Comparison of ENCODE assay signal across 8 mouse cellular contexts in the genomic region with DNA sequence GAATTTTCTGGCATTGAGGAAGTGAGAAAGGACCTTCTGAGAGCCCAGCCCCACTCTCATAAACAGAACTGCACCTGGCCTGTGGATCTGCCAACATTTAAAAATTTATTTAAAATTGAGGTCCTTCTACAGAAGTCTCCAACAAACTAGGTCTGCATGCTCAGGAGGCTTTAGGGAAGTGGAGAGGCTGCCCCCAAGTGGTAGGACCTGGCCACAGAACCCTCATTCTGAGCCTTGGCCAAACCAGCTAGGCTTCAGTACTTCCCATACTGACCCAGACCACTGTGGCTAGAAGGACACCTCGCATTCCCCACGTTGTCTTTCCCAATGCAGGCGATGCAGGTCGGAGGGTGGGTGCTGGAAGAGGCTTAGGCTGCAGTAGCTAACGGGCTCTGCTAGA. TPM values are rescaled to one million over a fixed set of nuclear protein-coding genes. Genes with fewer than 3 reads are reported as not detected.
DNase-seq lines count a peak whose midpoint lies in the region; ATAC-seq and TF ChIP-seq lines count a peak whose summit lies in the region.

No protein-coding gene starts in this region.

- H3K27me3 ChIP-seq in forebrain, postnatal 0 days (ENCODE audit: insufficient read depth, low read length), result no peaks in the 10 kb centered on the region
- peaks cover 2% of the 10 kb centered on the region; the same call in 1 of the 2 replicates for H3K27me3 ChIP-seq in forebrain, embryonic 12.5 days
- no peaks in the 10 kb centered on the region for H3K27me3 ChIP-seq in lung, postnatal 0 days (replicated peaks; ENCODE audit: insufficient read depth, low read length)
- no peaks in the 10 kb centered on the region for H3K27me3 ChIP-seq in stomach, embryonic 15.5 days (replicated peaks)

- no peaks in the 10 kb centered on the region for H3K36me3 ChIP-seq in forebrain, postnatal 0 days (ENCODE audit: insufficient read depth)
- no peaks in the 10 kb centered on the region for H3K36me3 ChIP-seq in forebrain, embryonic 12.5 days (replicated peaks)
- H3K36me3 ChIP-seq in ES-E14 (ENCODE audit: control insufficient read depth, insufficient read depth, low read length, poor library complexity, severe bottlenecking), result no peaks in the 10 kb centered on the region
- H3K36me3 ChIP-seq in lung, postnatal 0 days (ENCODE audit: insufficient read depth, low read length), result no peaks in the 10 kb centered on the region
- no peaks in the 10 kb centered on the region for H3K36me3 ChIP-seq in stomach, embryonic 15.5 days

- TF ChIP-seq CTCF in forebrain, postnatal 0 days (IDR thresholded peaks at IDR 0.05; ENCODE audit: low read depth), result peak; percentile 61
- peak; percentile 80 for TF ChIP-seq CTCF in lung, postnatal 0 days (IDR thresholded peaks at IDR 0.05)

- H3K9ac ChIP-seq in forebrain, postnatal 0 days, result no peak overlapping the region
- H3K9ac ChIP-seq in forebrain, embryonic 12.5 days, result no peak overlapping the region
- H3K9ac ChIP-seq in ES-E14 (ENCODE audit: insufficient read depth, low read depth, low read length, poor library complexity, severe bottlenecking), result no peak overlapping the region
- H3K9ac ChIP-seq in lung, postnatal 0 days (replicated peaks; ENCODE audit: low read depth), result no peak overlapping the region
- H3K9ac ChIP-seq in stomach, embryonic 15.5 days, result no peak overlapping the region

- no peaks in the 10 kb centered on the region for H3K4me1 ChIP-seq in forebrain, postnatal 0 days (ENCODE audit: insufficient read depth)
- no peaks in the 10 kb centered on the region for H3K4me1 ChIP-seq in forebrain, embryonic 12.5 days
- H3K4me1 ChIP-seq in ES-E14 (ENCODE audit: control insufficient read depth in 2 of 2, insufficient read depth in 2 of 2, low read length in 2 of 2, poor library complexity in 1 of 2), result 0 out of 4 replicates have a peak, but pooled peaks cover 0 to 2% of the 10 kb centered on the region in 2 experiments
- H3K4me1 ChIP-seq in lung, postnatal 0 days (ENCODE audit: insufficient read depth, low read depth, low read length), result no peaks in the 10 kb centered on the region
- H3K4me1 ChIP-seq in stomach, embryonic 15.5 days, result no peaks in the 10 kb centered on the region

- H3K9me3 ChIP-seq in forebrain, postnatal 0 days (ENCODE audit: low read length), result no peaks in the 10 kb centered on the region
- no peaks in the 10 kb centered on the region for H3K9me3 ChIP-seq in forebrain, embryonic 12.5 days
- no peaks in the 10 kb centered on the region for H3K9me3 ChIP-seq in ES-E14 (ENCODE audit: control insufficient read depth, insufficient read depth, low read depth, low read length)
- no peaks in the 10 kb centered on the region for H3K9me3 ChIP-seq in lung, postnatal 0 days (ENCODE audit: low read length)
- H3K9me3 ChIP-seq in stomach, embryonic 15.5 days, result no peaks in the 10 kb centered on the region

- DNase-seq in forebrain, postnatal 0 days, result no peak
- no peak for DNase-seq in ES-E14 (ENCODE audit: low read depth, low spot score)
- DNase-seq in cerebellum, adult 8-10 months, result peak; percentile 82
- DNase-seq in kidney, postnatal 4 days, result peak; percentile 79 to 81
- peak; percentile 72 for DNase-seq in lung, postnatal 0 days (ENCODE audit: low spot score)

- 34% methylated on average over 5 of the region's 5 CpGs for WGBS in forebrain, postnatal 0 days
- WGBS in forebrain, embryonic 12.5 days, result 25% methylated on average over 5 of the region's 5 CpGs
- WGBS in lung, postnatal 0 days, result 16% methylated on average over 5 of the region's 5 CpGs
- 23% methylated on average over 5 of the region's 5 CpGs for WGBS in stomach, embryonic 15.5 days

- no peak overlapping the region for H3K27ac ChIP-seq in forebrain, postnatal 0 days (ENCODE audit: low read depth, low read length)
- no peak overlapping the region for H3K27ac ChIP-seq in forebrain, embryonic 12.5 days
- H3K27ac ChIP-seq in ES-E14 (ENCODE audit: insufficient read depth, low read depth, low read length, poor library complexity, severe bottlenecking), result no peak overlapping the region
- no peak overlapping the region for H3K27ac ChIP-seq in lung, postnatal 0 days (ENCODE audit: low read length)
- no peak overlapping the region for H3K27ac ChIP-seq in stomach, embryonic 15.5 days

- no peak for TF ChIP-seq EP300 in lung, postnatal 0 days (IDR thresholded peaks at IDR 0.05)

- H3K4me3 ChIP-seq in forebrain, postnatal 0 days (ENCODE audit: low read depth, low read length), result no peak overlapping the region
- no peak overlapping the region for H3K4me3 ChIP-seq in forebrain, embryonic 12.5 days (replicated peaks)
- H3K4me3 ChIP-seq in ES-E14 (ENCODE audit: insufficient read depth in 1 of 2, low read depth in 1 of 2, low read length in 2 of 2, poor library complexity in 1 of 2, severe bottlenecking in 1 of 2), result no peak overlapping the region
- H3K4me3 ChIP-seq in lung, postnatal 0 days (ENCODE audit: low read depth, low read length), result no peak overlapping the region
- H3K4me3 ChIP-seq in stomach, embryonic 15.5 days (replicated peaks), result no peak overlapping the region

- no peak for ATAC-seq in forebrain, postnatal 0 days
- ATAC-seq in forebrain, embryonic 12.5 days (ENCODE audit: low FRiP score), result no peak
- ATAC-seq in granulocyte monocyte progenitor cell, adult 5-6 weeks (replicated peaks; ENCODE audit: poor library complexity, severe bottlenecking), result peak; percentile 84
- ATAC-seq in lung, postnatal 0 days, result peak; percentile 59; the same call in 1 of the 2 replicates
- ATAC-seq in stomach, embryonic 15.5 days (ENCODE audit: insufficient read depth, low FRiP score, low read depth), result peak; percentile 56; the same call in 1 of the 2 replicates

- no peak overlapping the region for H3K4me2 ChIP-seq in forebrain, postnatal 0 days (ENCODE audit: low read depth)
- no peak overlapping the region for H3K4me2 ChIP-seq in forebrain, embryonic 12.5 days
- H3K4me2 ChIP-seq in lung, postnatal 0 days (replicated peaks; ENCODE audit: low read depth, low read length), result no peak overlapping the region
- no peak overlapping the region for H3K4me2 ChIP-seq in stomach, embryonic 15.5 days

- in situ Hi-C loops in ES-E14 (cut with MboI; ENCODE audit: low sequenced_read_pairs in 2 of 2, unreplicated experiment in 2 of 2), result no loop called here

RNA-seq across cellular contexts. Expression of gene Myl7, which starts 14.1 kb away (rescaled TPM):
- not detected in 2 replicates for total RNA-seq in forebrain, postnatal 0 days (2014; rRNA removed)
- polyA plus RNA-seq in forebrain, postnatal 0 days (2015; fragmentation: Nextera tagmentation; extraction: Ambion mirVana), result not detected in 2 replicates
- 0.99 and 2.0 TPM in 2 replicates for polyA plus RNA-seq in forebrain, embryonic 12.5 days (2016; fragmentation: Nextera tagmentation; extraction: Ambion mirVana)
- total RNA-seq in ES-E14 (2012; rRNA removed), result 10.4 and 11.3 TPM in 2 replicates
- total RNA-seq in granulocyte monocyte progenitor cell, adult 5-6 weeks (2014; fragmentation: Nextera tagmentation), result not detected in 2 replicates
- not detected in 2 replicates for total RNA-seq in granulocyte monocyte progenitor cell, adult 5-6 weeks (2017)
- polyA plus RNA-seq in lung, postnatal 0 days (2015; fragmentation: Nextera tagmentation; extraction: Ambion mirVana), result 327 and 405 TPM in 2 replicates
- polyA plus RNA-seq in stomach, embryonic 15.5 days (2015; fragmentation: Nextera tagmentation; extraction: Ambion mirVana), result 25.2 and 30.7 TPM in 2 replicates

RNA-seq across cellular contexts. Expression of gene Pold2, which starts 34.5 kb away (rescaled TPM):
- 20.4 and 29.0 TPM in 2 replicates for total RNA-seq in forebrain, postnatal 0 days (2014; rRNA removed)
- 48.0 and 51.3 TPM in 2 replicates for polyA plus RNA-seq in forebrain, postnatal 0 days (2015; fragmentation: Nextera tagmentation; extraction: Ambion mirVana)
- polyA plus RNA-seq in forebrain, embryonic 12.5 days (2016; fragmentation: Nextera tagmentation; extraction: Ambion mirVana), result 104 and 108 TPM in 2 replicates
- 103 and 126 TPM in 2 replicates for total RNA-seq in ES-E14 (2012; rRNA removed)
- 84.1 and 88.5 TPM in 2 replicates for total RNA-seq in granulocyte monocyte progenitor cell, adult 5-6 weeks (2014; fragmentation: Nextera tagmentation)
- 55.8 and 95.4 TPM in 2 replicates for total RNA-seq in granulocyte monocyte progenitor cell, adult 5-6 weeks (2017)
- polyA plus RNA-seq in lung, postnatal 0 days (2015; fragmentation: Nextera tagmentation; extraction: Ambion mirVana), result 30.1 and 34.1 TPM in 2 replicates
- 122 and 134 TPM in 2 replicates for polyA plus RNA-seq in stomach, embryonic 15.5 days (2015; fragmentation: Nextera tagmentation; extraction: Ambion mirVana)

RNA-seq across cellular contexts. Expression of gene Gck, which starts 37.2 kb away (rescaled TPM):
- 8.6 and 12.9 TPM in 2 replicates for total RNA-seq in forebrain, postnatal 0 days (2014; rRNA removed)
- 7.1 and 7.2 TPM in 2 replicates for polyA plus RNA-seq in forebrain, postnatal 0 days (2015; fragmentation: Nextera tagmentation; extraction: Ambion mirVana)
- polyA plus RNA-seq in forebrain, embryonic 12.5 days (2016; fragmentation: Nextera tagmentation; extraction: Ambion mirVana), result 2.9 and 3.5 TPM in 2 replicates
- 0.76 and 0.85 TPM in 2 replicates for total RNA-seq in ES-E14 (2012; rRNA removed)
- total RNA-seq in granulocyte monocyte progenitor cell, adult 5-6 weeks (2014; fragmentation: Nextera tagmentation), result not detected in 2 replicates
- total RNA-seq in granulocyte monocyte progenitor cell, adult 5-6 weeks (2017), result not detected in 2 replicates
- 1.2 and 2.1 TPM in 2 replicates for polyA plus RNA-seq in lung, postnatal 0 days (2015; fragmentation: Nextera tagmentation; extraction: Ambion mirVana)
- 3.4 and 3.5 TPM in 2 replicates for polyA plus RNA-seq in stomach, embryonic 15.5 days (2015; fragmentation: Nextera tagmentation; extraction: Ambion mirVana)

RNA-seq across cellular contexts. Expression of gene Ykt6, which starts 42.9 kb away (rescaled TPM):
- total RNA-seq in forebrain, postnatal 0 days (2014; rRNA removed), result 181 and 195 TPM in 2 replicates
- polyA plus RNA-seq in forebrain, postnatal 0 days (2015; fragmentation: Nextera tagmentation; extraction: Ambion mirVana), result 101 and 102 TPM in 2 replicates
- polyA plus RNA-seq in forebrain, embryonic 12.5 days (2016; fragmentation: Nextera tagmentation; extraction: Ambion mirVana), result 58.4 and 59.8 TPM in 2 replicates
- total RNA-seq in ES-E14 (2012; rRNA removed), result 63.7 and 72.2 TPM in 2 replicates
- total RNA-seq in granulocyte monocyte progenitor cell, adult 5-6 weeks (2014; fragmentation: Nextera tagmentation), result 47.8 and 48.4 TPM in 2 replicates
- 44.1 and 45.2 TPM in 2 replicates for total RNA-seq in granulocyte monocyte progenitor cell, adult 5-6 weeks (2017)
- polyA plus RNA-seq in lung, postnatal 0 days (2015; fragmentation: Nextera tagmentation; extraction: Ambion mirVana), result 40.2 and 40.9 TPM in 2 replicates
- polyA plus RNA-seq in stomach, embryonic 15.5 days (2015; fragmentation: Nextera tagmentation; extraction: Ambion mirVana), result 48.7 and 54.8 TPM in 2 replicates

RNA-seq across cellular contexts. Expression of gene Aebp1, which starts 50.9 kb away (rescaled TPM):
- 9.8 and 14.9 TPM in 2 replicates for total RNA-seq in forebrain, postnatal 0 days (2014; rRNA removed)
- 15.9 and 19.8 TPM in 2 replicates for polyA plus RNA-seq in forebrain, postnatal 0 days (2015; fragmentation: Nextera tagmentation; extraction: Ambion mirVana)
- polyA plus RNA-seq in forebrain, embryonic 12.5 days (2016; fragmentation: Nextera tagmentation; extraction: Ambion mirVana), result 14.6 and 20.5 TPM in 2 replicates
- 8.5 and 14.5 TPM in 2 replicates for total RNA-seq in ES-E14 (2012; rRNA removed)
- total RNA-seq in granulocyte monocyte progenitor cell, adult 5-6 weeks (2014; fragmentation: Nextera tagmentation), result not detected in 2 replicates
- total RNA-seq in granulocyte monocyte progenitor cell, adult 5-6 weeks (2017), result not detected in 2 replicates
- 21.8 and 22.3 TPM in 2 replicates for polyA plus RNA-seq in lung, postnatal 0 days (2015; fragmentation: Nextera tagmentation; extraction: Ambion mirVana)
- 38.9 and 40.1 TPM in 2 replicates for polyA plus RNA-seq in stomach, embryonic 15.5 days (2015; fragmentation: Nextera tagmentation; extraction: Ambion mirVana)

Comparison
In these comparisons a context has a peak if more than half of its experiments do, and no peak if none do; other contexts are left out.
1. ATAC-seq: peak in granulocyte monocyte progenitor cell, adult 5-6 weeks (single experiment), lung, postnatal 0 days (single experiment) and stomach, embryonic 15.5 days (single experiment); none in forebrain, postnatal 0 days (single experiment) and forebrain, embryonic 12.5 days (single experiment).
2. DNase-seq: peak in cerebellum, adult 8-10 months (single experiment), kidney, postnatal 4 days (2 of 2) and lung, postnatal 0 days (single experiment); none in forebrain, postnatal 0 days (single experiment) and ES-E14 (single experiment).
3. RNA of gene Myl7, which starts 14.1 kb away (polyA plus RNA-seq): 327 to 405 TPM in lung, postnatal 0 days; 25.2 to 30.7 TPM in stomach, embryonic 15.5 days, 0.99 to 2.0 TPM in forebrain, embryonic 12.5 days and not detected in forebrain, postnatal 0 days; every median in the first group is over 10 times any median in the second.